Mouse (Mus musculus) midbrain, embryonic 12.5 days (tissue): ENCODE measurements around the gene Tas2r123. TPM values are rescaled to one million over a fixed set of nuclear protein-coding genes. Genes with fewer than 3 reads are reported as not detected.

ENCODE experiments used
- ATAC-seq: fragments of 200-750 bp; cut with Nextera tagmentation; 2 replicates; pipeline ENCODE4 v1.8.0; 2017; ENCODE audit warnings: low read depth, moderate TSS enrichment, moderate library complexity; ENCODE audit not compliant: low FRiP score
- H3K27ac ChIP-seq: fragments of 300-500 bp; sonication (generic); replicated peaks from 2 replicates; pipeline ENCODE4 v1.5.1; 2016; ENCODE audit warnings: mild to moderate bottlenecking
- H3K27me3 ChIP-seq: fragments of 300-500 bp; sonication (generic); 2 replicates; pipeline ENCODE4 v1.6.1; 2016; ENCODE audit warnings: mild to moderate bottlenecking
- H3K36me3 ChIP-seq: fragments of 300-500 bp; sonication (generic); 2 replicates; pipeline ENCODE4 v1.6.1; 2016
- H3K4me1 ChIP-seq: fragments of 300-500 bp; sonication (generic); 2 replicates; pipeline ENCODE4 v1.6.1; 2016
- H3K4me2 ChIP-seq: fragments of 300-500 bp; sonication (generic); replicated peaks from 2 replicates; pipeline ENCODE4 v1.6.1; 2016; ENCODE audit warnings: mild to moderate bottlenecking, moderate library complexity
- H3K4me3 ChIP-seq: fragments of 300-500 bp; sonication (generic); 2 replicates; pipeline ENCODE4 v1.5.1; 2016; ENCODE audit warnings: mild to moderate bottlenecking
- H3K9ac ChIP-seq: fragments of 300-500 bp; sonication (generic); replicated peaks from 2 replicates; pipeline ENCODE4 v1.6.1; 2016; ENCODE audit warnings: mild to moderate bottlenecking, moderate library complexity
- H3K9me3 ChIP-seq: fragments of 300-500 bp; sonication (generic); 2 replicates; pipeline ENCODE4 v1.6.1; 2016; ENCODE audit warnings: mild to moderate bottlenecking
- WGBS: fragments of 180-500 bp; shearing (Covaris S2); methylation state at CpG from one replicate; pipeline ENCODE4 v1.1.7; 2016; 5-methylcytosine and 5-hydroxymethylcytosine counted together
- polyA plus RNA-seq: library from polyadenylated mRNA; unstranded; fragments of >200 nt; fragmentation: Nextera tagmentation; extraction: Ambion mirVana; gene quantifications from 2 replicates; pipeline ENCODE4 v1.2.1, GENCODE M21; 2016

Gene Tas2r123
- not detected in 2 replicates for polyA plus RNA-seq

GRCm38 (mm10) chr6:132846842-132847241 is at the start of gene Tas2r123:
TSS of gene Tas2r123 (plus strand) at chr6:132847142.
- no peak within 1 kb of the TSS for H3K27ac ChIP-seq
- no peaks in the 10 kb centered on the region for H3K4me1 ChIP-seq
- no peak within 1 kb of the TSS for H3K9ac ChIP-seq
- H3K4me2 ChIP-seq, result no peak within 1 kb of the TSS
- 76% methylated on average over 1 of the region's 1 CpGs for WGBS
- H3K36me3 ChIP-seq, result no peaks in the 10 kb centered on the region
- H3K4me3 ChIP-seq, result no peak within 1 kb of the TSS
- no peaks in the 10 kb centered on the region for H3K27me3 ChIP-seq
- no peaks in the 10 kb centered on the region for H3K9me3 ChIP-seq
- ATAC-seq, result no peak

GRCm38 (mm10) chr6:132802518-132802917 is 44.4 kb upstream of the Tas2r123 start, which contains the start of gene Tas2r117:
TSS of gene Tas2r117 (plus strand) at chr6:132802818.
- Histone ChIP-seq H3K27ac (no peak within 1 kb of the TSS), H3K9me3 (no peaks in the 10 kb centered on the region), H3K36me3 (no peaks in the 10 kb centered on the region), H3K4me1 (no peaks in the 10 kb centered on the region), H3K9ac (no peak within 1 kb of the TSS), H3K27me3 (no peaks in the 10 kb centered on the region), H3K4me2 (no peak within 1 kb of the TSS), H3K4me3 (no peak within 1 kb of the TSS)
- no peak for ATAC-seq
- WGBS, result 76% methylated on average over 1 of the region's 1 CpGs

GRCm38 (mm10) chr6:132855138-132855537 is 8.2 kb downstream of the Tas2r123 start, which contains the start of gene Tas2r116:
TSS of gene Tas2r116 (plus strand) at chr6:132855438.
- WGBS, result 84% methylated on average over 1 of the region's 1 CpGs
- Histone ChIP-seq H3K4me3 (no peak within 1 kb of the TSS), H3K27me3 (no peaks in the 10 kb centered on the region), H3K9me3 (no peaks in the 10 kb centered on the region), H3K9ac (no peak within 1 kb of the TSS), H3K27ac (no peak within 1 kb of the TSS), H3K36me3 (no peaks in the 10 kb centered on the region), H3K4me1 (no peaks in the 10 kb centered on the region), H3K4me2 (no peak within 1 kb of the TSS)
- ATAC-seq, result no peak

GRCm38 (mm10) chr6:132867708-132868107 is 20.8 kb downstream of the Tas2r123 start, which contains the start of gene Tas2r110:
TSS of gene Tas2r110 (plus strand) at chr6:132868008.
- Histone ChIP-seq H3K4me1 (no peaks in the 10 kb centered on the region), H3K9ac (no peak within 1 kb of the TSS), H3K27ac (no peak within 1 kb of the TSS), H3K9me3 (no peaks in the 10 kb centered on the region), H3K4me3 (no peak within 1 kb of the TSS), H3K4me2 (no peak within 1 kb of the TSS), H3K36me3 (no peaks in the 10 kb centered on the region), H3K27me3 (no peaks in the 10 kb centered on the region)
- ATAC-seq, result no peak

- no peaks in the 10 kb centered on the region for H3K27me3 ChIP-seq
- no peak within 1 kb of the TSS for H3K27ac ChIP-seq
- H3K4me3 ChIP-seq, result no peak within 1 kb of the TSS
- no peak within 1 kb of the TSS for H3K4me2 ChIP-seq
- H3K9ac ChIP-seq, result no peak within 1 kb of the TSS
- ATAC-seq, result no peak
- WGBS, result 73% methylated on average over 1 of the region's 1 CpGs
- H3K4me1 ChIP-seq, result no peaks in the 10 kb centered on the region
- H3K36me3 ChIP-seq, result no peaks in the 10 kb centered on the region
- no peaks in the 10 kb centered on the region for H3K9me3 ChIP-seq
These were observed 45.8 kb downstream of the Tas2r123 start, which contains the start of gene Tas2r113 for GRCm38 (mm10) chr6:132892711-132893110. TSS of gene Tas2r113 (plus strand) at chr6:132893011.

Other genes starting within 250 kb of the Tas2r123 start
- not detected in 2 replicates for gene A630073D07Rik, start 195.6 kb upstream of the Tas2r123 start, polyA plus RNA-seq
- not detected in 2 replicates for gene Tas2r120, start 190.2 kb upstream of the Tas2r123 start, polyA plus RNA-seq
- gene Tas2r121, start 146.1 kb upstream of the Tas2r123 start, polyA plus RNA-seq, result not detected in 2 replicates
- not detected in 2 replicates for gene Tas2r122, start 135.2 kb upstream of the Tas2r123 start, polyA plus RNA-seq
- not detected in 2 replicates for gene Tas2r115, start 109.1 kb upstream of the Tas2r123 start, polyA plus RNA-seq
- not detected in 2 replicates for gene Tas2r124, start 92.4 kb upstream of the Tas2r123 start, polyA plus RNA-seq
- not detected in 2 replicates for gene Tas2r102, start 85.0 kb upstream of the Tas2r123 start, polyA plus RNA-seq
- gene Tas2r136, start 69.0 kb upstream of the Tas2r123 start, polyA plus RNA-seq, result not detected in 2 replicates
- gene Tas2r117, start 44.3 kb upstream of the Tas2r123 start, polyA plus RNA-seq, result not detected in 2 replicates
- not detected in 2 replicates for gene Tas2r116, start 8.3 kb downstream of the Tas2r123 start, polyA plus RNA-seq
- gene Tas2r110, start 20.9 kb downstream of the Tas2r123 start, polyA plus RNA-seq, result not detected in 2 replicates
- gene Tas2r113, start 45.9 kb downstream of the Tas2r123 start, polyA plus RNA-seq, result not detected in 2 replicates
- gene Tas2r125, start 62.5 kb downstream of the Tas2r123 start, polyA plus RNA-seq, result not detected in 2 replicates
- gene Tas2r129, start 104.0 kb downstream of the Tas2r123 start, polyA plus RNA-seq, result not detected in 2 replicates
- gene Tas2r131, start 110.8 kb downstream of the Tas2r123 start, polyA plus RNA-seq, result not detected in 2 replicates
- not detected in 2 replicates for gene Tas2r109, start 133.8 kb downstream of the Tas2r123 start, polyA plus RNA-seq
- gene Tas2r103, start 190.0 kb downstream of the Tas2r123 start, polyA plus RNA-seq, result not detected in 2 replicates
- not detected in 2 replicates for gene Tas2r140, start 208.7 kb downstream of the Tas2r123 start, polyA plus RNA-seq